Mouse (Mus musculus) bone marrow macrophage, adult 2 months (primary cell): Measurements from ENCODE around the gene Prkab2.

Experiments used
- CTCF ChIP-seq: IDR thresholded peaks from 2 replicates; pipeline ENCODE4 v1.5.1; 2012; ENCODE audit warnings: low read depth, mild to moderate bottlenecking, low read length, moderate library complexity
- POLR2A ChIP-seq: IDR thresholded peaks from 2 replicates; pipeline ENCODE4 v1.6.1; 2012; ENCODE audit warnings: mild to moderate bottlenecking, low read depth, low read length, borderline replicate concordance

DNA sequence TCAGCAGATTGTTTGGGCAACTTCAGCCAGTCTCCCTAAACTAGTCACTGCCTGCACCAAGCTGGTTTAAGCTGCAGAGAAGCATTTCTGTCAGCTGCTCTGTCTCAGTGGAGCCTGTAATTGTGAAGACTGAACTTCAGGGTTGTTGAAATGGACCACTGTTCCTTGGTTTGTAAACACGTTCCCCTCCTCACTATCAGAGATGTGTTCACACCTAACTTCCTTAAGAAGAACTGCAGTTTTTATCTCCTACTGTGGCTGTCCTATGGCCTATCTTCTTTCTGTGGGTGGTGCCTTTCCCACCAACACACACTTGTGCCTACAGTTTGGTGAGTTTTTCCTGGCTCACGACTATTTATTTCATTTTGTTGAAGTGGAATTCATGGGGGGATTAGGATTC lies 31.3 kb downstream of the Prkab2 start:
- TF ChIP-seq POLR2A = no peak
- TF ChIP-seq CTCF = no peak
